Mouse (Mus musculus): ENCODE data around the gene Ccl9. TPM values are rescaled to one million over a fixed set of nuclear protein-coding genes. Genes with fewer than 3 reads are reported as not detected.

Ccl9 gene
- polyA plus RNA-seq, 1 experiment from 2014 or later: 3.1 TPM

DNA sequence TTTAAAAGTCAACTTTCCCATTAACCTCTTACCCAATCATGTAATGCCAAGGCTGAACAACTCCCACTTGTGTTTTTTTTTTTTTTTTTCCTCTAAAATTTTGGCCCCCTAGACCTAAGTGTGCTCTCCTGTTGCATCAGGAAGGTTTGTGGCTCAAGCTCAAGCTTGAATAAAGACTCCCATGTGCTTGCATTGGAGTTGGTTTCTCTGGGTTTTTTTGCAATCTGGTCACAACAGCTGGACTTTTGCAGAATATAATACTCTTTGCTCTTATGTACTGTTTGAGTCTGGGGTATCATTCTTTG, 5.0 kb upstream of the Ccl9 start:
- Histone ChIP-seq H3K4me1 (replicated peaks; ENCODE audit: control insufficient read depth, insufficient read depth, low read length) (no peaks in the 10 kb centered on the region), H3K9me3 (ENCODE audit: control insufficient read depth, low read length) (no peaks in the 10 kb centered on the region), H3K9ac (ENCODE audit: low read depth, low read length) (no peak overlapping the region), H3K27ac (ENCODE audit: low read depth, low read length) (no peak overlapping the region), H3K4me3 (ENCODE audit: low read depth, low read length) (no peak overlapping the region), H3K27me3 (ENCODE audit: control insufficient read depth, insufficient read depth, low read length) (no peaks in the 10 kb centered on the region), H3K36me3 (ENCODE audit: control insufficient read depth, insufficient read depth, low read length) (no peaks in the 10 kb centered on the region), H3K4me2 (replicated peaks; ENCODE audit: low read depth, low read length) (no peak overlapping the region)
- no peak for DNase-seq (ENCODE audit: low spot score)
- no peak for ATAC-seq (ENCODE audit: low FRiP score)

DNA sequence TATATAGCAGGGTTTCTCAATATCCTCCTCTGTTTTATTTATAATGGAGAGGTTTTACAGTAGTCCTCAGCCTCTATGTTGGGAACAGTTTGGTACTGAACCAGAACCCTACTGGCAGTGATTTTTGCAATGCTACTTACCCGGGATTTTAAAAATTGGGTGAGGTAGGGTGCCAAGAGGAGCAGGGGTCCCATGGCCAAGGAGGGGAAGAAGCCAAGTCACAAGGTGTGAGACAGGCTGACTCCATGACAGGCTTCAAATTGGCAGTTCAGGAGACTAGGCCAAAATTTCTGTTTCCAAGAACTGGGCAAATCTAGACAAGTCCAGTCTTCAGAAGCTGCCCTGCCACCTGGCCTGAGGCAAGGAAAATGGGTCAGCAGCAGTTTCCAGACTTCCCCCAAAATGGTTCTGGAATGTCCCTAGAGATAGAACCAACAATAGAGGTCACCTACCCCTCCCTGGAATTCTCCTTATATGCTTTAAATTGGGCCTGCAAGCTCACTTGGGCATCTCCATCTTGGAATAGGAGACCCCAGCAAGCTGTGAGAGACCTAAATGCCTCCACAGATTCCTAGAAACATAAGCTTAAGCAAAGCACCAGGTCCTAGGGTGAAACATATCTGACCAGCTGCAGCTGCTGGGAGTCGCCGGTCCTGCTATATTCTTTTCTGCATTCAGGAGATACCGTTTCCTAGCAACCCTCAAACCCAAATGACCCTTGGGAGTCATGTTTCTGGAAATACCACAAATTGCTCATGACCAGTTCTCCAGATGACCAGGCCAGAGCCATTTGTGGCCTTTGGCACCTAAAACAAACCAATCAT, 4.4 kb upstream of the Ccl9 start:
- H3K9me3 ChIP-seq (ENCODE audit: control insufficient read depth, low read length): no peaks in the 10 kb centered on the region
- no peak overlapping the region for H3K9ac ChIP-seq (ENCODE audit: low read depth, low read length)
- no peak overlapping the region for H3K4me2 ChIP-seq (replicated peaks; ENCODE audit: low read depth, low read length)
- H3K27ac ChIP-seq (ENCODE audit: low read depth, low read length): no peak overlapping the region
- DNase-seq (ENCODE audit: low spot score) (no peak), ATAC-seq (ENCODE audit: low FRiP score) (no peak)
- 70% methylated on average over 4 of the region's 4 CpGs for WGBS
- no peaks in the 10 kb centered on the region for H3K27me3 ChIP-seq (ENCODE audit: control insufficient read depth, insufficient read depth, low read length)
- H3K4me1 ChIP-seq (replicated peaks; ENCODE audit: control insufficient read depth, insufficient read depth, low read length): no peaks in the 10 kb centered on the region
- no peaks in the 10 kb centered on the region for H3K36me3 ChIP-seq (ENCODE audit: control insufficient read depth, insufficient read depth, low read length)
- H3K4me3 ChIP-seq (ENCODE audit: low read depth, low read length): no peak overlapping the region

DNA sequence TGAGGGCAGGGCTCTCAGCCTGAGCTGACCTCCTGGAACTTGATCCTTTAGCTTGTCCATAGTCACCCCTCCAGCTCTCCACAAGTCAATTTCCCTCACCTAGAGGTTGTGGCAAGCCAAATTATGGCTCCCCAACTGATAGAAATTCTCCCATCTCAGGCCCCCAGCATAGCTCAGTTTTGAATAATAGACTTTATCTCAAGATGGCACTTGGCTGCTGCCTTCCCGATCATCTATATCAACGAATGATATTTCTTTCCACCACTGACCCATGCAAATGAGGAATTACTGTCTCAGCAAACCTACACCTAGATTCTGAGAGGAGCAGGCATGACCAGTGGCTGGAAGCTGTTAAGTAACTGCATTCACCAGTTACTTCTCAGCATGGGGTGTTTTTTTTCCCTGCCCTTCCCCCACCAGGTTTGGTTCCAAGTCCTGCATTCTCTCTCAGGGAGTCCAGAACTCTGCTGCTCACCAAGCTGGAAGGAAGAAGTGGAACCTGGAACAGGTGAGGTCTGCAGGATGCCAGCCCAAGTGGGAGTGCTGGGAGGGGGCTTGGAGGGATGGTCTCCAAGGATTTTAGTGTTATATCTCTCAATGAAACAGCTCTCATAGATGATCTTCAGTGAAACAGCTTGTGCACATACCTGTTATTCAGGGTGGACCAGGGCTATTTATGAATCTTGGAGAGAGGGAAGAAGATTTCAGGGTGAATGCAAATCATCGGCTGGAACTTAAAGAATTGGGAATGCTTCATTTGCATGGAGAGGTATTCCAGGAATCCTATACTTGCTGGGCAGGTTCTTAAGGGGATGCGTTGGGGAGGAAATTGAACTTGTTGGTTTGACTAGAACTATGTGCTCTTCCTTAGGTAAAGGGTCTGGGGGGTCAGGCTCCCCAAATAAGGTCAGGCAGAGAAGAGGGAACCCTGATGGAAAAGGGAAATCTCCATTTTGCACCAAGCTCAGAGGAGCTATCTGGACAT, 3.5 kb upstream of the Ccl9 start:
- no peak for DNase-seq (ENCODE audit: low spot score)
- Histone ChIP-seq H3K27me3 (ENCODE audit: control insufficient read depth, insufficient read depth, low read length) (no peaks in the 10 kb centered on the region), H3K36me3 (ENCODE audit: control insufficient read depth, insufficient read depth, low read length) (no peaks in the 10 kb centered on the region), H3K4me1 (replicated peaks; ENCODE audit: control insufficient read depth, insufficient read depth, low read length) (no peaks in the 10 kb centered on the region), H3K4me3 (ENCODE audit: low read depth, low read length) (no peak overlapping the region), H3K9me3 (ENCODE audit: control insufficient read depth, low read length) (no peaks in the 10 kb centered on the region), H3K4me2 (replicated peaks; ENCODE audit: low read depth, low read length) (no peak overlapping the region), H3K9ac (ENCODE audit: low read depth, low read length) (no peak overlapping the region), H3K27ac (ENCODE audit: low read depth, low read length) (no peak overlapping the region)
- ATAC-seq (ENCODE audit: low FRiP score): no peak
- WGBS: 76% methylated on average over 4 of the region's 4 CpGs

DNA sequence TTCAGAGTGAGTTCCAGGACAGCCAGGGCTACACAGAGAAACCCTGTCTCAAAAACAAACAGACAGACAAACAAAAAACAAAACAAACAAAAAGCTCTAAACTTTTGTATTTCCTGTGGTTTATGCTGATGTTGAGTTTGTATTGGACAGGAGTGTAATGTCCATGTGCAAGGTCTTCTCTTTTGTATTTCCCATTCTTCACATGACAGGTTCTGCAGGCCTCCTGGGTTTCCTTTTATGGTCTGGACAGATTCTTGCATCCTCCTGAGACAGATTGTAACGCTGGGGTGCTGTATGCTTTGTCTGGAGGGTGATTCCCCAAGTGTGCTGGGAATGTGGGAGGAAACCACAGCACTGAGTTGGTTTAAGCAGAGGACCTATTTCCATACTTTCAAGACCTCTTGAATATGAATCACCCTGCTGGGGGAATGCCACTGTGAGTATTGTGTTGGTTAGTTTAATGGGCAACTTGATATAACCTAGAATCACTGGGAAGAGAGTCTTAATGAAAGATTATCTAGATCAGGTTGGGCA, 2.3 kb upstream of the Ccl9 start:
- Histone ChIP-seq H3K9me3 (ENCODE audit: control insufficient read depth, low read length) (no peaks in the 10 kb centered on the region), H3K9ac (ENCODE audit: low read depth, low read length) (no peak overlapping the region), H3K4me2 (replicated peaks; ENCODE audit: low read depth, low read length) (no peak overlapping the region), H3K27ac (ENCODE audit: low read depth, low read length) (no peak overlapping the region), H3K27me3 (ENCODE audit: control insufficient read depth, insufficient read depth, low read length) (no peaks in the 10 kb centered on the region), H3K36me3 (ENCODE audit: control insufficient read depth, insufficient read depth, low read length) (no peaks in the 10 kb centered on the region), H3K4me1 (replicated peaks; ENCODE audit: control insufficient read depth, insufficient read depth, low read length) (no peaks in the 10 kb centered on the region), H3K4me3 (ENCODE audit: low read depth, low read length) (no peak overlapping the region)
- 65% methylated on average over 1 of the region's 1 CpGs for WGBS
- DNase-seq (ENCODE audit: low spot score) (no peak), ATAC-seq (ENCODE audit: low FRiP score) (no peak)

DNA sequence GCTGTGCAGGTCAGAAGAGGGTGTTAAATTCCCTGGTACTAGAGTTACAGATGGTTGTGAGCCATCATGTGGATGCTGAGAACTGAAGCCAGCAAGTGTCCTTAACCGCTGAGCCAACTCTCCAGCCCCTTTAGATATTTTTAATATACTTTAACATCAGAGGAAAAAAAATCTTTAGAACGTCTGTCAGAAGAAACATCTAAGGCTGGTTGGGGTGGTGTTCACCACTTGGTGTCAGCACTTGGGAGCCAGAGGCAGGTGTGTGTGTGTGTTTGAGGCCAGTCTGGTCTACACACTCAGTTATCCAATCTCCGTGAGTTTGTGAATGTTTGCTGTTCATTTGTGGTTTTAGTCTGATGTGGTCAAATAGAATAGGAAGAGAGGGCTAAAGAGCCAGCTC, 563 bp upstream of the Ccl9 start:
- no peak overlapping the region for H3K4me2 ChIP-seq (replicated peaks; ENCODE audit: low read depth, low read length)
- DNase-seq (ENCODE audit: low spot score): no peak
- H3K4me3 ChIP-seq (ENCODE audit: low read depth, low read length): no peak overlapping the region
- H3K4me1 ChIP-seq (replicated peaks; ENCODE audit: control insufficient read depth, insufficient read depth, low read length): no peaks in the 10 kb centered on the region
- no peak overlapping the region for H3K9ac ChIP-seq (ENCODE audit: low read depth, low read length)
- no peaks in the 10 kb centered on the region for H3K27me3 ChIP-seq (ENCODE audit: control insufficient read depth, insufficient read depth, low read length)
- ATAC-seq (ENCODE audit: low FRiP score): no peak
- H3K36me3 ChIP-seq (ENCODE audit: control insufficient read depth, insufficient read depth, low read length): no peaks in the 10 kb centered on the region
- H3K27ac ChIP-seq (ENCODE audit: low read depth, low read length): no peak overlapping the region
- H3K9me3 ChIP-seq (ENCODE audit: control insufficient read depth, low read length): no peaks in the 10 kb centered on the region
- WGBS: 83% methylated on average over 3 of the region's 3 CpGs

DNA sequence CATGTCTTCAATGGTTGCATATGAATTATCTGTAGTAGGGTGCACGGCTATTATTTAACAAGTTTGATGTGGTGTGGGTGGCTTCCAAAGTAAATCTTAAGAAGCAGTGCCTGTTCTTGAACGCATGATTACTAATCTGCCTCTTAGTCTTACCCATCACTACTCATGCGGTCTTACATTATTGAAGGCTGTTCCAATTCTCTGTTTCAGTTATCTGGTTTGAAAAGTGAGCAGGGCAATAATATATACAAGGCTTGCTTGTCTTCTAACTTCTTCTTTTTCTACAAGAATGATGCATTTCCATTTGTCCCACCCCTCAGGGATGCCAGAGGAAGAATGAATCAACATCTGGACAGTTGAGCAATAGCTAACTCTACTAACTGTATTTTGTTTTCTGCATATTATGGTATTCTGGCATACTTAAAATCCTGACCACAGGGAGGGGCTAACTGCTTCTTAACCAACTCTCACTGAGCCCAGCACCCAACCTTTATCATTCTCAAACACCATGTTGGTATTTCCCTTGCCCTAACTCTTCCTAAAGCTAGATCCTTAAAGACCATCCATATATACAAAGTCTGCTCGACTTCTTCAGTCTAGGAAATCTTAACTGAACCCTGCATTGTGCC, 1.4 kb downstream of the Ccl9 start:
- H3K4me3 ChIP-seq (ENCODE audit: low read depth, low read length): no peak overlapping the region
- no peak overlapping the region for H3K4me2 ChIP-seq (replicated peaks; ENCODE audit: low read depth, low read length)
- H3K4me1 ChIP-seq (replicated peaks; ENCODE audit: control insufficient read depth, insufficient read depth, low read length): no peaks in the 10 kb centered on the region
- no peak for ATAC-seq (ENCODE audit: low FRiP score)
- 87% methylated on average over 4 of the region's 4 CpGs for WGBS
- H3K27ac ChIP-seq (ENCODE audit: low read depth, low read length): no peak overlapping the region
- no peak overlapping the region for H3K9ac ChIP-seq (ENCODE audit: low read depth, low read length)
- no peak for DNase-seq (ENCODE audit: low spot score)
- no peaks in the 10 kb centered on the region for H3K27me3 ChIP-seq (ENCODE audit: control insufficient read depth, insufficient read depth, low read length)
- no peaks in the 10 kb centered on the region for H3K36me3 ChIP-seq (ENCODE audit: control insufficient read depth, insufficient read depth, low read length)
- H3K9me3 ChIP-seq (ENCODE audit: control insufficient read depth, low read length): no peaks in the 10 kb centered on the region

DNA sequence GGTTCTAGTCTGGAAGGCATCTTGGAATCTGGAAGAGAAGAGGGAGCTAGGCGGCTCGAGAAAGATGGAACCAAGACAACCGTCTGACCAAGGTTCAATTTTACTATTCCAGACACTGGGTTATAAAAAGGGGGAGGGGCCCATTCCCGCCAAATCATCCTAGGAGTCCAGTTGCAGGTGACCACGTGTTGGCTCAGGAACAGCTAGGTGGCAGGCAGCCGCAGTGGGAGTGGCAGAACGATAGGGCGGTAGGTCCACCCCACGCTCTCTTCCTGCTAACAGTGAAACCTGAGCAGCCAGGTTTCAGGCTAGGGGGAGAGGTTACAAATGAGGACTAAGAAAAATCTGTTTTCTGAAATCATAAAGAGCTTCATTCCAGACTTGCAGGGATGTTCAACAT, 5.6 kb downstream of the Ccl9 start:
- H3K4me1 ChIP-seq (replicated peaks; ENCODE audit: control insufficient read depth, insufficient read depth, low read length): no peaks in the 10 kb centered on the region
- H3K27ac ChIP-seq (ENCODE audit: low read depth, low read length): no peak overlapping the region
- no peaks in the 10 kb centered on the region for H3K27me3 ChIP-seq (ENCODE audit: control insufficient read depth, insufficient read depth, low read length)
- H3K36me3 ChIP-seq (ENCODE audit: control insufficient read depth, insufficient read depth, low read length): no peaks in the 10 kb centered on the region
- no peaks in the 10 kb centered on the region for H3K9me3 ChIP-seq (ENCODE audit: control insufficient read depth, low read length)
- H3K4me3 ChIP-seq (ENCODE audit: low read depth, low read length): no peak overlapping the region
- H3K4me2 ChIP-seq (replicated peaks; ENCODE audit: low read depth, low read length): no peak overlapping the region
- ATAC-seq (ENCODE audit: low FRiP score) (no peak), DNase-seq (ENCODE audit: low spot score) (no peak)
- WGBS: 65% methylated on average over 9 of the region's 9 CpGs
- no peak overlapping the region for H3K9ac ChIP-seq (ENCODE audit: low read depth, low read length)

DNA sequence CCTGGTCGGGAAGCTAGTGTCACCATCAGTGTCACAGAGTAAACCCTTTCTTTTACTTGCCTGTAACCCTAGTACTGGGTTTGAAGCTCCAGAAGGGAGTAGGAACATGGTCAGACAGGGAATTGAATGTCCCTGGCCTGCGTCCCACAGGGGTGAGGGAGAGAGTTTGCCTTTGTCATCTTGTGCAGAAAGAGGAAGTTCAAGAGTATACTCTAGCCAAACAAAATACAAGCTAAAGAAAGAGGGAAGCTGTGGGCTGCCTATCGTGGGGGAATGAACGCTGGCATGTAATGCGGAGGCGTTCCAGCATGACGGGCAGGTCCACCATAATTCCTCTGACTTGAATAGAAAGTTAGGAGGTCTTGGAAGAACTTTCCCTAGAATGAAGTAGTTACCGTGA, 6.2 kb downstream of the Ccl9 start:
- no peak overlapping the region for H3K4me3 ChIP-seq (ENCODE audit: low read depth, low read length)
- no peak overlapping the region for H3K4me2 ChIP-seq (replicated peaks; ENCODE audit: low read depth, low read length)
- no peaks in the 10 kb centered on the region for H3K9me3 ChIP-seq (ENCODE audit: control insufficient read depth, low read length)
- DNase-seq (ENCODE audit: low spot score) (no peak), ATAC-seq (ENCODE audit: low FRiP score) (no peak)
- H3K27ac ChIP-seq (ENCODE audit: low read depth, low read length): no peak overlapping the region
- no peaks in the 10 kb centered on the region for H3K27me3 ChIP-seq (ENCODE audit: control insufficient read depth, insufficient read depth, low read length)
- no peaks in the 10 kb centered on the region for H3K36me3 ChIP-seq (ENCODE audit: control insufficient read depth, insufficient read depth, low read length)
- no peak overlapping the region for H3K9ac ChIP-seq (ENCODE audit: low read depth, low read length)
- H3K4me1 ChIP-seq (replicated peaks; ENCODE audit: control insufficient read depth, insufficient read depth, low read length): no peaks in the 10 kb centered on the region
- WGBS: 92% methylated on average over 8 of the region's 8 CpGs

All from hindbrain, embryonic 11.5 days (tissue).